Mouse (Mus musculus) left cerebral cortex, adult 6 months (tissue): Measurements from ENCODE around the gene Nxnl1. TPM values are rescaled to one million over a fixed set of nuclear protein-coding genes. Genes with fewer than 3 reads are reported as not detected.

Experiments used
- long read RNA-seq, 2 experiments: library from polyadenylated mRNA; unstranded; transcript quantifications; one replicate each; pipeline ENCODE4 v2.0.0; 2019 to 2020
- polyA plus RNA-seq: library from polyadenylated mRNA; unstranded; fragments of <200 nt; fragmentation: Nextera tagmentation; gene quantifications from 2 replicates; pipeline ENCODE4 v1.2.3, GENCODE M21; 2021

Gene Nxnl1
- 0.13 and 0.15 TPM in 2 replicates for polyA plus RNA-seq
- long read RNA-seq, experiment 1 = 0 reads
- long read RNA-seq, experiment 2 = 0 reads

DNA sequence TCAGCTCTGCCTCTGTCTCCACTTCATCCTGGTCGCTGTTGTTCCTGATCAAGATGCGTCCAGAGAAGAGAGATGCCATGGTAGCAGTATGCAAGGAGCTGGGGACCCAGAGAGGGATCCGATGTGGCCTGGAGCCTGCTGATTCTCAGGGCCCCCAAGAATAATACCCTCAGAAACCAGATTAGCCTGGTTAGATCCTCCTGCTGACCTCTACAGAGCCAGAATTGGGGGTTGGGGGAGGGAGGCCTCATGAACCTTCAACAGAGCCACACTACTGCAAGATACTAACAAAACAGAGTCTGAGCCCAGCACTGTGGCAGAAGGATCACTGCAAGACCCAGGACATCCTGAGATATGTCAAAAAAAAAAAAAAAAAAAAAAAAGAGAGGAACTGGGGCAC, at the start of gene Nxnl1:
Gene Nxnl1 (minus strand): TSS at position 101 of the 400 bp plus-strand sequence.

DNA sequence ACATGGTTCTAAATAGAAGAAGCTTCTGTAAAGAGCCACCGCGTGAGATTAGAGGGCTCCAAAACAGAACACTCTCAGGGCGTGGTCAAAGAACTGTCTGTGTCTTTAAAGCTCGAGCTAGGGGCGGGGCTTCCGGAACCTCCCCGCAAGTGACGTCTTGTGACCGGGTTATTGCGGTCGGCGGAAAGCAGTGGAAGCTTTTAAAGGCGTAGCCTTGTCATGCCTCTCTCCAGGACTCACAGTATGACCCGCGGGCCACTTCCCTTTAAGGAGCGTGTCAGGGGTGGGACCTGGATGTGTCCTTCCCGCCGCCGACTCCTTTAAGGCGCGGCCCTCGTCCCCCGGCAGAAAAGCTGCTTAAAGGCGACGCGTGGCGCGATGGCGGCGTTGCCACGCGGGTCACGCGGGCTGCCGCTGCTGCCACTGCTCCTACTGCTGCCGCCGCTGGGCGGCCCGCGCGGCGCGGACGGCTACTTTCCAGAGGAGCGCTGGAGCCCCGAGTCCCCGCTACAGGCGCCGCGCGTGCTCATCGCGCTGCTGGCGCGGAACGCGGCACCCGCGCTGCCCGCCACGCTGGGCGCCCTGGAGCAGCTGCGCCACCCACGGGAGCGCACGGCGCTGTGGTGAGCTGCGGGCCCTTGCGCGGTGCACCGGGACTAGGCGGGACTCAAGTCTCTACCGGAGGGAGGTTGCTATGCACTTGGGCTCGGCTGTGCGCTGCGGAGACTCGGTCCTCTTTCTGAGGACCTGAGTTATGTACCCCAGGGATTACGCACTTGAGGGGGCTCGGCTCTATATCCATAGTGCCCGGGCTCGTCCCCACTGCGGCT, 44.6 kb upstream of the Nxnl1 start, which contains the start of gene Colgalt1:
Gene Colgalt1 (plus strand): TSS at position 177 of the 830 bp plus-strand sequence.

DNA sequence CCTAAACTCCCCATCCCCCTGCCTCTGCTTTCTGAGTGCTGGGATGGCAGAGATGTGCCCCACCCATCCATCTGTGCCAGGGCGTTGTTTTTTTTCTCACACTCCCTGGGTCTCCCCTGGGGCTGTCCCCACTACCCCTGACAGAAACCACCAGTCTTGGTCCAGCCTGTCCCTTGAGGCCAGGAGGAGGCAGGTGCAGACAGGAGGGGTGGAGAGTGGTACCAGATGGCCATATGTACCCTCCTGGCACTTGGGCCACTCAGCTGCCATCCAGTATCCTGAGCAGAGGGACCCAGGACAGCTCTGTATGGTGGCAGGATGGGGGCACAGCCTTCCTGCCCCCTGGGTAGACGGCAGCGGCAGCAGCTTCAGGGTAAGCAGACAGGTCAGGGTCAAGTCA, 31.1 kb upstream of the Nxnl1 start, which contains the start of gene Fam129c:
Gene Fam129c (plus strand): TSS at position 198 of the 400 bp plus-strand sequence.

DNA sequence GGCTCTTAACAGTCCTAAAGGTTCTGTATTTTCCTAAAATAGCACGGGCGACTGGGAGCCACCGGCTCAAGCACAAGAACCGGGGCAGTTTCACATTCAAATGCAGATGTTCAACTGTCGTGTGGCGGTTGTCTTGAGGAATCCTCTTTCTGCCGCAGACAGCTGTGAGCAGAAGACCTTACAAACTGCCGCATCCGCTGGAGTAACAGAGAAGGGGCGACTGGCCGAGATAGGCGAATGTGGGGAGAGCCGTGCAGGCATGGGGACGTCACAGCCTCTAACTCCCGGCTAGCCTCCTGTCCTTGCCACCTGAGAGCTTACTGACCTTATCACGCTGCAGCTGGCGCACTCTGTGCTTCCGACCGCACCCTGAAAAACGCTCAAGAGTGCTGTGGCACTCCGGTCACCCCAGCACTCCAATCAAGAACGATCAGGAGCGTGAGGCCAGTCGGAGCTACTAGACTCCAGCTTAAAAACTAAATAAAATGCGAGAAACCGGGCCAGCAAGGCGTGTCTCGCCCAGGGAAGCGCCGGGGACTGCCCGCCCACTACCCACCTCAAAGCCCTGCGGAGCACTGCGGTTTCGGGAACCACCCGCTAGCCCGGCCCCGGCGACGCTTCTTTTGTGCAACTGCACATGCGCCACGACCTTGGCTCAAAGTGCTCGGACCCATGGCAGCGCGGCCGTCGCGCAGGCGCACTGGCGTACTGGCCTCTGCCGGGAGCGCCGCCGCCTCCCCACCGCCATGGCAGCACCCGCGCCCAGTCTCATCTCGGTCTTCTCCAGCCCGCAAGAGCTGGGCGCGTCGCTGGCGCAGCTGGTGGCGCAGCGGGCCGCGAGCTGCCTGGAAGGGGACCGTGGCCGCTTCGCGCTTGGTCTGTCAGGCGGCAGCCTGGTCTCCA, 25.3 kb upstream of the Nxnl1 start, which contains the start of gene Pgls:
Gene Pgls (plus strand): TSS at position 706 of the 903 bp plus-strand sequence.

GRCm38 (mm10) chr8:71568387-71568937, 2.1 kb upstream of the Nxnl1 start, which contains the start of gene Slc27a1:
TSS of gene Slc27a1 (plus strand) at chr8:71568882.

DNA sequence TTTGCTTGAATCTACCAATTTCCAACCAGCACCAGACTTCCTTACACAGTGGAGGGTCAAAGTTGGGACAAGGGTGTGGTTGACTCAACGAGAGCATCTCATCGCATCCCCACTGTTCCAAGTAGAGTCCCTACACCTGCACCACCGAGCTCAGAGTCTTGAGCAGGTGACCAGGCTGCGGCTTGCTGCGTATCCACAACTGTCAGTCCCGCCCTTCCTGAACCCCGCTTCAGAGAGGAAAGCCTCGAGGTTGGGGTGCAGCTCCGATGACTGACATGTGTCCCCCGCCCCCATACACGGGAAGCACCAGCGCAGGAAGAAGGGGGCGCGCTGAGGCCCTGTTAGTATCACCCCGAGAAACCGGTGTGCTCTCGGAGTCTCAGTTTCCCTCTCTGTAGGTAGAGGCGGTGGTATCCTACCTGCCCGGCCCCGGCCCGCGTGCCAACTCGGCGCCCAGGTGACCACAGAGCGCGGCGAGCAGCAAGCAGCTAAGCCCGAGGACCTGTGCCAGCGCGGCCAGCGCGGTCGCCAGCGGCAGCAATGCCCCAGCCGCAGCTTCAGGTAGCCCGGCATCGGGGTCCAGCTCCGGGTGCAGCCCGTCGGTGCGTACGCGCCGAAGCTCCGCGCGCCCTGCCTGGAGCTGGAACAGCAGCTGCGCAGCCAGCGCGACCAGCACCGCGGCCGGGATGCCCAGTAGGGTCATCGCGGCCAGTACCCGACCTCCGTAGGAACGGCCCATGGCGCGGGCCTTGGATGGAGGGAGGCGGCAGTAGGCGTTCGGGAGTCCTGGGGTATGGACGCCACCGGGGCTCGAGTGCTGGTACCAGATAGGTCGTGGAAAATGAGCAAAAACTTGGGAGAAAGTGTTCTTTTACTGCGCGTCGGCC, 8.1 kb downstream of the Nxnl1 start, which contains the start of gene Tmem221:
Gene Tmem221 (minus strand): TSS at position 801 of the 887 bp plus-strand sequence.

DNA sequence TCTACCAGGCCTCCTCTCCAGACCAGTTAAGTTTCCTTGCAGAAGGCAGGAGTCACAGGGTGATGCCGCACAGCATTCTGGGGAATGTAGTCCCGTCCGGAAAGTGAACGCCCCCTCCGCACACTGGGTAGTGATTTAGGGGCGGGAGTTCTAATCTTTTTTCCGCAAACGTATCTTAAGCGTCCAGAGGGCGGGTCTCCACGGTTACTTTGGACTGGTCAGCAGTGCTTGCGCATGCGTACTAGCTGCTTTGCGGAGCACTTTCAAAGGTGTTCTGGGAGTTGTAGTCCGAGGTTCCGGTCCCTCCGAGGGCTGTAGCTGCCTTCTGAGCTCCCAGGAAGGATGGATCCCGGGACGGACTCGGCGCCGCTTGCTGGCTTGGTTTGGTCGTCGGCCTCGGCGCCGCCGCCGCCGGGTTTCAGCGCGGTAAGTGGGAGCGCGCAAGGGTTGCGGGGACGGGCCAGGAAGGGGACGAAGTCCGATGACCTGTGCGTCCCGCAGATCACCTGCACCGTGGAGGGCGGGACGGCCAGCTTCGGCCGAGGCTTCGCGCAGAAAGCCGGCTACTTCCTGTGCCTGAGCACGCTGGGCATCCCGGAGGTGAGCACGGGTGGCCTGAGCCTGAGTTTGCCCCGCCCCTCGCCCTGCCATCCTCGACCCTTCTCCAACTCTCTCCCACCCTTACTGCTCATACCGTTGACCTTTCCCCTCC, 23.6 kb downstream of the Nxnl1 start, which contains the start of gene Mvb12a:
Gene Mvb12a (plus strand): TSS at position 291 of the 712 bp plus-strand sequence.

GRCm38 (mm10) chr8:71537028-71537867, 29.2 kb downstream of the Nxnl1 start, which contains the start of gene Bst2:
TSS of gene Bst2 (minus strand) at chr8:71537456.

GRCm38 (mm10) chr8:71525226-71526050, 41.0 kb downstream of the Nxnl1 start, which contains the start of gene Ccdc194:
TSS of gene Ccdc194 (minus strand) at chr8:71525711.

GRCm38 (mm10) chr8:71511644-71512043, 54.8 kb downstream of the Nxnl1 start, which contains the start of gene Plvap:
TSS of gene Plvap (minus strand) at chr8:71511752.

Other genes with a start within 250 kb of the Nxnl1 start
- 169 and 227 TPM in 2 replicates for gene Use1, start 199.8 kb downstream of the Nxnl1 start, polyA plus RNA-seq
- 7.5 and 8.3 TPM in 2 replicates for gene Ocel1, start 195.3 kb downstream of the Nxnl1 start, polyA plus RNA-seq
- gene Nr2f6, start 184.6 kb downstream of the Nxnl1 start, polyA plus RNA-seq = 7.4 and 23.6 TPM in 2 replicates
- 1.5 and 2.1 TPM in 2 replicates for gene Ushbp1, start 170.8 kb downstream of the Nxnl1 start, polyA plus RNA-seq
- 94.9 and 99.9 TPM in 2 replicates for gene Babam1, start 169.7 kb downstream of the Nxnl1 start, polyA plus RNA-seq
- not detected in 2 replicates for gene Ankle1, start 160.6 kb downstream of the Nxnl1 start, polyA plus RNA-seq
- gene Abhd8, start 102.9 kb downstream of the Nxnl1 start, polyA plus RNA-seq = 416 and 457 TPM in 2 replicates
- gene Mrpl34, start 101.6 kb downstream of the Nxnl1 start, polyA plus RNA-seq = 139 and 150 TPM in 2 replicates
- gene Dda1, start 97.4 kb downstream of the Nxnl1 start, polyA plus RNA-seq = 125 and 142 TPM in 2 replicates
- 0.43 and 3.1 TPM in 2 replicates for gene Ano8, start 80.6 kb downstream of the Nxnl1 start, polyA plus RNA-seq
- 9.0 and 11.7 TPM in 2 replicates for gene Gtpbp3, start 78.5 kb downstream of the Nxnl1 start, polyA plus RNA-seq
- gene Plvap, start 54.8 kb downstream of the Nxnl1 start, polyA plus RNA-seq = 6.2 and 10.7 TPM in 2 replicates
- gene Ccdc194, start 40.9 kb downstream of the Nxnl1 start, polyA plus RNA-seq = not detected in 2 replicates
- 6.3 and 12.5 TPM in 2 replicates for gene Bst2, start 29.1 kb downstream of the Nxnl1 start, polyA plus RNA-seq
- gene Mvb12a, start 23.7 kb downstream of the Nxnl1 start, polyA plus RNA-seq = 51.4 and 59.6 TPM in 2 replicates
- 0.18 and 0.21 TPM in 2 replicates for gene Tmem221, start 7.7 kb downstream of the Nxnl1 start, polyA plus RNA-seq
- 64.9 and 88.1 TPM in 2 replicates for gene Slc27a1, start 2.3 kb upstream of the Nxnl1 start, polyA plus RNA-seq
- gene Pgls, start 25.6 kb upstream of the Nxnl1 start, polyA plus RNA-seq = 102 and 107 TPM in 2 replicates
- 1.7 TPM in 2 replicates for gene Fam129c, start 31.0 kb upstream of the Nxnl1 start, polyA plus RNA-seq
- gene Colgalt1, start 44.4 kb upstream of the Nxnl1 start, polyA plus RNA-seq = 15.6 and 20.1 TPM in 2 replicates
- gene Unc13a, start 105.2 kb upstream of the Nxnl1 start, polyA plus RNA-seq = 15.5 and 16.7 TPM in 2 replicates
- gene Jak3, start 109.7 kb upstream of the Nxnl1 start, polyA plus RNA-seq = 1.5 and 1.7 TPM in 2 replicates
- gene Insl3, start 122.6 kb upstream of the Nxnl1 start, polyA plus RNA-seq = 0.67 TPM in 1 of 2 replicates, not detected in the other
- gene B3gnt3, start 135.2 kb upstream of the Nxnl1 start, polyA plus RNA-seq = 0.43 and 0.51 TPM in 2 replicates
- 27.1 and 46.0 TPM in 2 replicates for gene Fcho1, start 159.1 kb upstream of the Nxnl1 start, polyA plus RNA-seq